Mouse (Mus musculus) midbrain, embryonic 14.5 days (tissue): ENCODE results near the gene H1f0. TPM values are rescaled to one million over a fixed set of nuclear protein-coding genes. Genes with fewer than 3 reads are reported as not detected.

Experiments
- ATAC-seq: fragments of 200-750 bp; cut with Nextera tagmentation; 2 replicates; pipeline ENCODE4 v1.8.0; 2017; ENCODE audit warnings: moderate number of reproducible peaks, moderate library complexity; ENCODE audit not compliant: low FRiP score, low TSS enrichment
- DNase-seq: peaks from one replicate; pipeline ENCODE4 v3.0.0-alpha.2; 2015
- H3K27ac ChIP-seq: fragments of 300-500 bp; sonication (generic); replicated peaks from 2 replicates; pipeline ENCODE4 v1.5.1; 2014; ENCODE audit warnings: mild to moderate bottlenecking, low read depth, low read length, moderate library complexity
- H3K27me3 ChIP-seq: fragments of 300-500 bp; sonication (generic); 2 replicates; pipeline ENCODE4 v1.6.1; 2014; ENCODE audit warnings: low read length, control low read depth, mixed read lengths; ENCODE audit not compliant: control insufficient read depth, insufficient read depth
- H3K36me3 ChIP-seq: fragments of 300-500 bp; sonication (generic); 2 replicates; pipeline ENCODE4 v1.6.1; 2014; ENCODE audit warnings: low read length, control low read depth; ENCODE audit not compliant: control insufficient read depth, insufficient read depth
- H3K4me1 ChIP-seq: fragments of 300-500 bp; sonication (generic); 2 replicates; pipeline ENCODE4 v1.6.1; 2014; ENCODE audit warnings: mild to moderate bottlenecking, antibody characterized with exemption, low read length, control low read depth; ENCODE audit not compliant: control insufficient read depth, insufficient read depth
- H3K4me2 ChIP-seq: fragments of 300-500 bp; sonication (generic); 2 replicates; pipeline ENCODE4 v1.6.1; 2014; ENCODE audit warnings: mild to moderate bottlenecking, low read length, moderate library complexity
- H3K4me3 ChIP-seq: fragments of 300-500 bp; sonication (generic); replicated peaks from 2 replicates; pipeline ENCODE4 v1.5.1; 2014; ENCODE audit warnings: low read depth, low read length
- H3K9ac ChIP-seq: fragments of 300-500 bp; sonication (generic); replicated peaks from 2 replicates; pipeline ENCODE4 v1.6.1; 2014; ENCODE audit warnings: mild to moderate bottlenecking, low read length, moderate library complexity
- H3K9me3 ChIP-seq: fragments of 300-500 bp; sonication (generic); 2 replicates; pipeline ENCODE4 v1.6.1; 2016; ENCODE audit warnings: low read length, control low read depth, mixed read lengths; ENCODE audit not compliant: control insufficient read depth
- WGBS: fragments of 180-500 bp; shearing (Covaris S2); extraction: QIAGEN DNeasy Blood & Tissue Kit; methylation state at CpG from one replicate; pipeline ENCODE4 v1.1.7; 2014; 5-methylcytosine and 5-hydroxymethylcytosine counted together
- polyA plus RNA-seq: library from polyadenylated mRNA; unstranded; fragments of >200 nt; fragmentation: Nextera tagmentation; extraction: Ambion mirVana; gene quantifications from 2 replicates; pipeline ENCODE4 v1.2.1, GENCODE M21; 2014

The H1f0 gene
- polyA plus RNA-seq, 1 experiment from 2014 or later: 94.4 TPM

DNA sequence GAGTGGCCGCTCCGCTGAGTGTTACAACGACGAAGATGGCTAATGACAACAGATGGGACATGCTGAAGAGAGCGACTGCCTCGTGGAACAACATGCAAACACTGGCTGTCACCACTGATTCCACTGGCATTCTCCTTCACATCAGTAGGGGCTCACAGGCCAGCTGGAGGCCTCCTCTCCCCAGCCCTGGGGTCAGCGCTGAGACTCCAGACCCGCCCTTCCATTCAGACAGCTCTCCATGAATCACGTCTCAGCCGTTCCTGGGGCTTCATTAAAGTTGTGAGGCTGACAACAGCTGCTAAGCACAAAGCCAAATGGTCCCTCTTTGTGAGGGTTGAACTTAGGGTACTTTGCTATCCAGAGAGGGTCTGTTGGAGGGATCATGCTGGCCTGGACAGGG is 16.7 kb upstream of the H1f0 start:
- Histone ChIP-seq H3K36me3 (peaks cover 4% of the 10 kb centered on the region; the same call in 1 of the 2 replicates), H3K27ac (no peak overlapping the region), H3K4me1 (no peaks in the 10 kb centered on the region), H3K9me3 (no peaks in the 10 kb centered on the region), H3K4me2 (no peak overlapping the region), H3K9ac (no peak overlapping the region), H3K27me3 (no peaks in the 10 kb centered on the region), H3K4me3 (no peak overlapping the region)
- WGBS: 55% methylated on average over 10 of the region's 10 CpGs
- DNase-seq: no peak
- no peak for ATAC-seq

GRCm38 (mm10) chr15:79013382-79013781 is 14.9 kb upstream of the H1f0 start:
- Histone ChIP-seq H3K27ac (no peak overlapping the region), H3K4me1 (no peaks in the 10 kb centered on the region), H3K4me3 (no peak overlapping the region), H3K27me3 (no peaks in the 10 kb centered on the region), H3K36me3 (no peaks in the 10 kb centered on the region), H3K9me3 (no peaks in the 10 kb centered on the region), H3K4me2 (no peak overlapping the region), H3K9ac (no peak overlapping the region)
- DNase-seq (peak; percentile 32), ATAC-seq (no peak)
- WGBS: 59% methylated on average over 7 of the region's 7 CpGs

DNA sequence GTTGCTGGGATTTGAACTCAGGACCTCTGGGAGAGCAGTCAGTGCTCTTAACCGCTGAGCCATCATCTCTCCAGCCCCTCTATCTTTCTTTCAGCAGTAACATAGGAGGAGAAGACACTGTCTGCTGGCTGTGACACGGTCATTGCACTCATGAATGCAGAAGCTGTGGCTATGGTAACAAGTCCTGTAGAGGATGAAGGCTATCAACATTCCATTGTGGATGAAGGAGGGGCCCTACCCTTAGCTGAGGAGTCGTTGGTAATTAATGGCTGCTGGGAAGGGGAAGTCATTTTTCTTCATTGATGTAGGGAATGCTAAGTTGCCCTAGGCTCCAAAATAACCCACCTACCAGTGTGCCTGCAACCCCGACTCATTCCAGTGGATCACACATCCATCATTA is 10.1 kb upstream of the H1f0 start:
- H3K27ac ChIP-seq: no peak overlapping the region
- WGBS: 52% methylated on average over 4 of the region's 4 CpGs
- no peak for ATAC-seq
- H3K9me3 ChIP-seq: no peaks in the 10 kb centered on the region
- H3K4me2 ChIP-seq: no peak overlapping the region
- H3K36me3 ChIP-seq: no peaks in the 10 kb centered on the region
- no peaks in the 10 kb centered on the region for H3K27me3 ChIP-seq
- H3K4me3 ChIP-seq: no peak overlapping the region
- H3K9ac ChIP-seq: no peak overlapping the region
- no peaks in the 10 kb centered on the region for H3K4me1 ChIP-seq
- no peak for DNase-seq

GRCm38 (mm10) chr15:79018886-79019285 is 9.4 kb upstream of the H1f0 start:
- 51% methylated on average over 3 of the region's 3 CpGs for WGBS
- no peak for ATAC-seq
- Histone ChIP-seq H3K27me3 (no peaks in the 10 kb centered on the region), H3K4me2 (no peak overlapping the region), H3K4me1 (no peaks in the 10 kb centered on the region), H3K27ac (no peak overlapping the region), H3K9ac (no peak overlapping the region), H3K4me3 (no peak overlapping the region), H3K36me3 (no peaks in the 10 kb centered on the region), H3K9me3 (no peaks in the 10 kb centered on the region)
- peak; percentile 50 for DNase-seq

- Histone ChIP-seq H3K4me3 (no peak overlapping the region), H3K9ac (peak overlapping the region; percentile 31; the same call in 1 of the 2 replicates), H3K9me3 (no peaks in the 10 kb centered on the region), H3K4me1 (peaks cover 13% of the 10 kb centered on the region), H3K36me3 (no peaks in the 10 kb centered on the region), H3K27ac (no peak overlapping the region), H3K4me2 (no peak overlapping the region), H3K27me3 (no peaks in the 10 kb centered on the region)
- ATAC-seq (no peak), DNase-seq (no peak)
- 75% methylated on average over 10 of the region's 10 CpGs for WGBS
Measured at GRCm38 (mm10) chr15:79022671-79023230, 5.5 kb upstream of the H1f0 start.

GRCm38 (mm10) chr15:79023366-79023765 is 4.9 kb upstream of the H1f0 start:
- WGBS: 56% methylated on average over 1 of the region's 1 CpGs

DNA sequence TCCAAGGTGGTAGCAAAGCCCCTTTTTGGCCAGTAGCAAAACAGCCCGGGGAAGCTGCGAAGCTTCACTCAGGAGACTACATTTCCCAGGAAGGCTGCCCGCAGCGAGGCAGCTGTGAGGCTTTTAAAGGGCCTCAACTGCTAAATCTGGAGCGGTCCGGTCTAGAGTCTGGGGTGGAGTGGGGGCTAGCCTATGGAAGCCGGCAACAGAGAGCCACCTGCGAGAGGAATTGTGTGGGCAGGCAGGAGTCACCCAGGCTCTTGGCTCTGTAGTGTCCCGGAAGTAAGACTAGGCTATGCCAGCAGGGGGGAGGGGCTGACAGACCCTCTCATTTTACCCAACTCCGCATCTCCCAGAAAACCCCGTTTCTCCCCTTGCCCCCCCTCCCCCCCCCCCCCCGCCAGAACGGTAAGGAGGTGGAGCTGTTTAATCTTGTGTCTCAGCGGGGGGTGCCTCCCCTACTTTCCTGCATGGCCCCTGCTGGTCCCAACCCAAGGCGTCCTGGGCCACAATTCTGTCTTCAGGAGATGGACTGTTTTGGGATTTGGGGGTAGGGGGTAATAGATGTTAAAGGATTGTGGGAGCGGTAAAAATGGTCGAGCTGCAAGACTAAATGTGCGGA is 2.5 kb upstream of the H1f0 start:
- 8% methylated on average over 17 of the region's 18 CpGs for WGBS
- Histone ChIP-seq H3K9me3 (no peaks in the 10 kb centered on the region), H3K4me1 (peaks cover 29% of the 10 kb centered on the region), H3K27me3 (no peaks in the 10 kb centered on the region), H3K4me2 (peak overlapping the region; percentile 40), H3K4me3 (no peak overlapping the region), H3K9ac (peak overlapping the region; percentile 37), H3K27ac (no peak overlapping the region), H3K36me3 (no peaks in the 10 kb centered on the region)
- no peak for ATAC-seq
- peak; percentile 40 for DNase-seq

More at GRCm38 (mm10) chr15:79023366-79023765, 4.9 kb upstream of the H1f0 start:
- no peaks in the 10 kb centered on the region for H3K27me3 ChIP-seq
- H3K36me3 ChIP-seq: no peaks in the 10 kb centered on the region
- H3K27ac ChIP-seq: no peak overlapping the region
- H3K4me3 ChIP-seq: no peak overlapping the region
- H3K9me3 ChIP-seq: no peaks in the 10 kb centered on the region
- H3K9ac ChIP-seq: no peak overlapping the region
- ATAC-seq: no peak
- no peak overlapping the region for H3K4me2 ChIP-seq
- DNase-seq: no peak
- peaks cover 13% of the 10 kb centered on the region for H3K4me1 ChIP-seq

DNA sequence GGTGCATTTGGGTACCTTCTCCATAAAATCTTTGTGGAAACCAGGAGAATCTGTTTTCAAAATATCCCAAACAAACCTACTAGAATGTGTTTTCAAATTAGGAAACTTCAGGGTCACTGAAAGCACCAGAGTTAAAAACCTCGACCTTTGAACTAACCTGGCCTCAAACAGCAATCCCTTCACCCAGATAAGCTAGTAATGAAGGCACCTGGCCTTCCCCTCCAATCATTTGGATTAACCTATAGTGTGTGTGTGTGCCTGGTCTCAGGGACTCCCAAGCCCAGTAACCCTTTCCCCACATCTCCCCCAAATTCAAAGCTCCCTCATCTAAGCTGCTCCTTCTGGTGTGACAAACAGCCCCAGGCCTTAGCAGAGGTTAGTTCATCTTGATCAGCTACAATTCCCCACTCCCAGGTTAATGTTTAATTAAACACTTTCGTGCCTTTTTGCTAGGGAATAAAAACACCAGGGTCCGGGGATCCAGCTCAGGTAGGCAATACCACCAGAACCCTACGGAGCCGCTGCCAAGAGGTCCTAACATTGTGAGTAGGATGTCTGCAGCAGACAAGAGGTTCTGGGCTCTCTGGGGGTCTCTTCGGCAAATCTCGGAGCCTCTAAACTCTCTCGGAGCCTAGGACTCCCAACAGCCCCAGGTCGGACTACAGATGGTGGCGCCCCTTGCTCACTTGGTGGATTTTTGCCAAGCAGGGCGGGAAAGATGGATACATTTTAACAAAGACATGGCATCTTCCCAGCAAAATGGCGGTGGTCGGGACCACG is 1.5 kb upstream of the H1f0 start:
- Histone ChIP-seq H3K9ac (no peak overlapping the region; the same call in 1 of the 2 replicates), H3K4me3 (no peak overlapping the region)

More for the DNA sequence above, 1.5 kb upstream of the H1f0 start:
- Histone ChIP-seq H3K9me3 (no peaks in the 10 kb centered on the region), H3K4me1 (peaks cover 29% of the 10 kb centered on the region), H3K4me2 (peak overlapping the region; percentile 99), H3K27ac (no peak overlapping the region), H3K36me3 (no peaks in the 10 kb centered on the region), H3K27me3 (no peaks in the 10 kb centered on the region)
- 42% methylated on average over 14 of the region's 14 CpGs for WGBS
- no peak for ATAC-seq
- peak; percentile 56 for DNase-seq
